Mouse (Mus musculus): ENCODE results near the gene Cdh13. TPM values are rescaled to one million over a fixed set of nuclear protein-coding genes. Genes with fewer than 3 reads are reported as not detected.

Gene Cdh13
- total RNA-seq, 1 experiment from 2014 or later, result not detected

DNA sequence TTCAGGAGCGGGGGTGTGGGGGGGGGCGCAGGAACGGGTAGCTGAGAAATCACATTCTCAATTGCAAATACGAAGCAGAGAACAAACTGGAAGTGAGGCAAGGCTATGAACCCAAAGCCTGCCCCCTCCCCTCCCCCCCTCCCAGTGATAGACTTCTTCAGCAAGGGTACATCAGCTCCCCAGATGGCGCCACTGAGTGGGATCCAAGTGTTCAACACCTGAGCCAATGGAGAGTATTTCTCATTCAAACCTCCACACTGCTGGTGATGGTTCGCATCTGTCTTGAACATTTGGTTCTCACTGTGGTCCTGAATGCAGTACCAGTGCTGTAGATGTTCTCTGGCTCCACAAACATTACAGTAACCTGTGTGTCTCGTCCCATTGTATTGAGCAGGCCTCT lies 6.0 kb downstream of the Cdh13 start:
- ATAC-seq (ENCODE audit: extremely low read depth, insufficient number of reproducible peaks, low FRiP score, poor library complexity, severe bottlenecking), result no peak

DNA sequence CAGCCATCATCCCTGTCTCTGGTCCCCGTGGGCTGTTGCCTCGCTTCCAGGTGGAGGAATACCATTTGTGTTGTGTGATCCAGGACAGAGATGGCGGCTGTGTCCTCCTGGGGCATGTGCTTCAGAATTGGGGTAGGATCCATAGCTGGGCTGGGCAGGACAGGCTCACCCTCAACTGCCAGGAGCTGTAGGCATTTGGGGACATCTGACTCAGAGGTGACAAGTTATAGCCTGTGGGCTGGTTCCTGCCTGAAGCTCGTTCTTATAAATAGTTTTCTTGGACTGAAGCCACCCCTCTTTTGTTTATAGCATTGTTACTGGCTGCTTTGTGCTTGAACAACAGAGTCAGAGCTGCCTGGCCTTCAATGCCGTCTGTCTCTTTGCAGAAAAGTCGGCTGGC lies 6.7 kb downstream of the Cdh13 start:
- ATAC-seq (ENCODE audit: extremely low read depth, insufficient number of reproducible peaks, low FRiP score, poor library complexity, severe bottlenecking), result no peak

DNA sequence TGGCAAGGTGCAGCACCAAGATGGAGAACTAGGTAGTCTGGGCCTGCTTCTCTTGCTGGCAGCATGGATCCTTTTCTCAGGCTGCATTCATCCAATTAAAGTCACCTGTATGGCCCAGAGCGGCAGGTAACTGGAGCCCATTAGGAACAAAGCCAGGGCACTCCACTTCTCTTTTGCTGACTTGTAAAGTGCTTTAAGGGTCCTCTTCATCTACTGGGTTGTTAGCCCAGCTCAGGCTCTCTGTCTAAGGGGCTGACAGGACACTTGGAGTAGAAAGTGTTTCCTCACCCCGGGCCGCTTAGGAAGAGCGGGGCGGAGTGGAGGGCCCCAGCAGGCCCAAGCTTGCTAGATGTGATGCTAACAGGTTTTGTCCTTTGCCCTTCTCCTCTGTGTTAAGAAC lies 12.9 kb downstream of the Cdh13 start:
- ATAC-seq (ENCODE audit: extremely low read depth, insufficient number of reproducible peaks, low FRiP score, poor library complexity, severe bottlenecking), result no peak

DNA sequence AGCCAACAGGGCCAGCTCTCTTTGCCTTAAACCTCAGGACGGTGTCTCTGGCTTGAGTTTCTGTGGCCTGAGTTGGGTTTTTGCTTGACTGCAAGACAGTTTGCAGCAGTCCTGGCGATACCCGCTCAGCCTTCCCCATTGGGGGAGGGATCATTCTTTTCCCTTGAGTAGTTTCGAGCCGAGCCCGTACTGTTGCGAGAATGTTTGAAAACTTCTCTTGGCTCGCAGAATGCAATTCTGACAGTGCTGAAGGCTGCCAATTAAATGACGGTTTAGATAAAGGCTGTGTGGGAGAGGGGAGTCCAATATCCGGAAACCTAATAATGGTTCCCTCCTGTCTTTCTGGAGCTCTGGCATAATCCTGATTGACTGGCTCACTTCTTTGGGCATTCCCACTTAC lies 23.4 kb downstream of the Cdh13 start:
- no peak for ATAC-seq (ENCODE audit: extremely low read depth, insufficient number of reproducible peaks, low FRiP score, poor library complexity, severe bottlenecking)

DNA sequence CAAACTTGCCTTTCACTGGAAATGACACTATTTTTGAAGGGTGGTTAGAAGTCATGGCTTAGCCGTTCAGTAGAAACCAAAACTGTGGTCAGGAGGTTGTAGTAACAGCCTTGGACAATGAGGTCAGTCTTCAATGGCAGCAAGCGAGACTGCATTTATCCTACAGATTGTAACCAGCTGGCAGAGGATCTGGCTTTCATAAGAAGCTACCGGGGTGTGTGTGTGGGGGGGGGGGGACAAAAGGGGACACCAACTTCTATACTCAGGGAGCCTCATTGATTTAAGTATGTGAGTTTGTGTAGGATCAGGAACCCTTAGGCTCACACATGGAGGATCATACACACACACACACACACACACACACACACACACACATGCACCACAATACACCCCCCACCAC lies 25.6 kb downstream of the Cdh13 start:
- no peak for ATAC-seq (ENCODE audit: extremely low read depth, insufficient number of reproducible peaks, low FRiP score, poor library complexity, severe bottlenecking)

DNA sequence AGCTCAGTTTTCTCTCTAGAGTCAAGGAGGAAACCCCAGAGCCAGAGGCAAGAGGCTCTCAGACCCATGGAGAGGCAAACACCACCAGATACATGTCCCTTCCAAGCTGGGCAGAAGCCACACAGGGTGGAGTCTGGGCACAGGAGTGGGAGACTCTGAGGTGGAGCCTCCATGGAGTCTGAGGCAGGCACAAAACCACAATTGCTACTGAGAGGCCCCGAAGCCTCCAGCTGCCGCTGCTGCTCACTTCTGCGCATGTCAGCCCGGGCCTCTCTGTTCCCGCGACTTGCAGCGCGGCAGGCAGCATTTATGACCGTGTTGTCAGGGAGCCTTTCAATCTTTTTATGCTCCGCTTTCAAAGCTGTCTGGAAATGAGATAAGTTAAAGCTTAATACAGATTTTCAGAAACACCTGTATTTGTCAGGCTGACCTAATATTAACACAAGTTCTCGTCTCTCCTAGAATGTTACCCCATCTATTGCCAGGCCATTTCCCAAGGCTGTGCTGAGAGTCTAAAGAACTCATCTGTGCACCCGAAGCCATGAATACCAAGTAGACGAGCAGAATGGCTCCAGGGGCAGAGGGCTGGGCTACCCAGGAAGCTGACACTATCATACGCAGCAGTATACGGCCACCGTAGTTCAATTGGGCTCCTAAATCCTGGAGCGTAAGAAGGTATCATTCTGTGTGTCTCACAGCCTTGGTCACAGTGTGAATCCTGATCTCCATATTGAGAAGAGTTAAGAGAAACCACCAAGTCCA lies 30.1 kb downstream of the Cdh13 start:
- ATAC-seq (ENCODE audit: extremely low read depth, insufficient number of reproducible peaks, low FRiP score, poor library complexity, severe bottlenecking), result no peak

DNA sequence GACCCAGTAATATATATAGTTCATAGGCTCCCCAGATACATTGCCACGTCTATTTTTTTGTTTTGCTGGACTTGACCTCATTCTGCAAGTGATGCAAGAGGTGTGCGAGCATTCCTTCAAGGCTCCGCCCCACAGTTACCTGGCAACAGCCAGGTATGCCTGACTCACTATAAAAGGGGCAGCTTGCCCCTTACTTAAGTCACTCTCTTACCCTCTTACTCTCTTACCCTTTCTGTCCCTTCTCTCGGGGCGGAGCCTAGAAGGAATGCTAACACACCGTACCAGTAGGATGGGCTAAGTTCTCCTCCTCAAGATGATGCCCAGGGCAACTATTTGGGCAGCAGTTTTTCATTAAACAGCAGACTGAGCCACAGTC lies 30.6 kb downstream of the Cdh13 start:
- ATAC-seq (ENCODE audit: extremely low read depth, insufficient number of reproducible peaks, low FRiP score, poor library complexity, severe bottlenecking), result no peak

DNA sequence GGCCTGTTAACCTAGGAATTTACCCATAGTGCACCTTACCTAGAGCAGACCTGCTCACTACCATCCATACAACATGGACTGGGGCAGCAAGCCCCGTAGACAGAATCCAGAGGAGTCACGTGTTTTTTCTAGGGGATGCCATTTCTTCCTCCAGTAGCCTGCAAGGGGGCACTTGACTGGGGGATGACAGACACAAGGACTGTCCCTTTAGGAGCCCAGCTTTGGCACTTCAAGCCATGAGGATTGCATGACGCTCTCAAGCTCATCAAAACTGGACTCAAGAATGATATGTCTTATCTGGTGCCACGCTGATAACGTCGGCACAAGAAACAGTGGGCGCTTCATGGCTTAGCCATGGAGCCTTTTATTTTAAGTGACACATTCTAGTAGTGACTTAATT lies 31.4 kb downstream of the Cdh13 start:
- ATAC-seq (ENCODE audit: extremely low read depth, insufficient number of reproducible peaks, low FRiP score, poor library complexity, severe bottlenecking), result no peak

DNA sequence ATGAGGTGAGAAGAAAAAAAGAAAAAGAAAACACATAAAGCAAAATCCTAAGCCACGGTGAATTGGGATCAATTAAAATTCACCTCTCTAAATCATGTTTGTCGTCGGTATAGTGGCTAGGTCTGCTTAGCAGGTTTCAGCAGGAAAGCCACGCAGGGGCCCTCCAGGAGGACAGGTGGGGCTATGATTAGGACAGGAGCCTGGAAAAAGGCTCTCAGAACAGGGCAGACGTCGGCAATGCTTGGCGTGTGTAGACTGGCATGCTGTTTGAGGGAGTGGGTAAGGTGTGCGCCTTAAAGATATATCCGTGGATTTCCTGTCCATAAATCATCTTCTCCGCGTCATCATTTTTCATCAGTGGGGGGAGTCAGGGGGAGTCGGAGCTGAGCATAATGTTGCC lies 32.9 kb downstream of the Cdh13 start:
- no peak for ATAC-seq (ENCODE audit: extremely low read depth, insufficient number of reproducible peaks, low FRiP score, poor library complexity, severe bottlenecking)

DNA sequence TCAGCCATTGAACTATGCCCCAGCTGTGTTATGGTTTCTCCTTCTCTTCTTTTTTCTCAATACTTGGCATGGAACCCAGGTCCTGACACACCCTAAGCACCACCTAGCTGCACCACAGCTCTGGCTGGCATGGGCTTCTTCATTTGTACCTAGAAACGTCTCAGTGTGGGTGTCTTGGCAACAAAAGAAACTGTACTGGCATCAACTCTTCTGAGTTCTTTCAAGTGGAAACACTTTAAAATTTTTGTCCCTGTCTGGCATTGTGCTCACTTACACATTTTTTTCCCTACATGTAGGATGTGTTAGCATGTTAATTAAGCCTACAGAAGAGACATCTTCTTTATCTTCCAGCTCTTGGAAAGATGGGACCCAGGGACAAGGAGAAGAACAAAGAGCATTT lies 37.0 kb downstream of the Cdh13 start:
- ATAC-seq (ENCODE audit: extremely low read depth, insufficient number of reproducible peaks, low FRiP score, poor library complexity, severe bottlenecking), result no peak

DNA sequence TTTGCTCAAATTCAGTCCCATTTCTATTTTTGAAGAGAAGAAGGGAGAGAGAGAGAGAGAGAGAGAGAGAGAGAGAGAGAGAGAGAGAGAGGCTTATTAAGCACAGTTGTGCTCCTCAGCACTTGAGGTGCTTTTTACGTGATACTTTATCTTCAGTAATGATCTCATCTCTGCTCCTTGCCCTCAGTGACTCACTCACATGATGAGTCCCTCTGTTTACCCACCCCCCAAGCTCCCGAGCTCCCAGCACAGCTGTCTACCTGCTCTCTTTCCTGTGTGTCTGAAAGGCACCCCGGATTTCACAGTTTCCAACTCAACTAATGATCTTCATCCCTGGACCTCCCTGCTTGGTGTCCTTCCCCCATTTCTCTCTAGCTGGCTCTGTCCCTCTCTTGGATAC lies 39.9 kb downstream of the Cdh13 start:
- no peak for ATAC-seq (ENCODE audit: extremely low read depth, insufficient number of reproducible peaks, low FRiP score, poor library complexity, severe bottlenecking)

DNA sequence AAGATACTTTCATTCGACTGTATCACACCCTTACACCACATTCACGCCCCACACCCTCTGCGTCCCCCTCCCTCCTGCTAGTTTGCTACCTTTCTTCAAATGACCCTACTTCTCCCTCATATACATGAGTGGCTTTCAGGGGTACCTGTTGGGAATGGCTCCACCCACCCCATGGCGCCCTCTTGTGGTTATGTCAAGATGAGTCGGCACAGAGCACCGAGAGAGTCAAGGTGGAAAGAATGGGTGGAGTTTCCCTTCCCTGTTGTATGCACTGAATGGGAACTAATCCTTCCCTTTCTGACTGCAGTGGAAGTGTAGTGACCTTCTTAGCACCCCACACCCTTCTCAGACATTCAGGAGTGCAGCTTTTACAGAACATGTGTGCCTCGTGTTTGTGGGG lies 51.4 kb downstream of the Cdh13 start:
- ATAC-seq (ENCODE audit: extremely low read depth, insufficient number of reproducible peaks, low FRiP score, poor library complexity, severe bottlenecking), result no peak

DNA sequence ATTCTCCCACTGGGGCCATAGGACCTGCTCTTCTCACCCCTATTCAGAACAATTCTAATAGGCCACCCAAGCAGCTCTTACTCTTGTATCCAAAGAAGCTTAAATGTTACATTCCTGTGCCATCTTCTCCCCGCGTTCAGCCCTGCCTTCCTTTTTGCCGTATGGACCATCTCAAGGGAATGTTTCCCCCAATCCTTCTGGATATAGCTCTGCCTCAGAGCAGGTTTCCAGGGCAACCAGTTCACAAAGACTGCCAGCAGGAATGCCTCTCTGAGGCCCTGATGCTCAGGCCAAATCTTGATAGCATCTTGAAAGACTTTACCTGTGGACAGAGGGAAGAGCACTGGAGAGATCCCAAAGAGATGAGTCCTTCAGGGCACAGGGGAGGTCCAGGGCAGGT lies 56.2 kb downstream of the Cdh13 start:
- ATAC-seq (ENCODE audit: extremely low read depth, insufficient number of reproducible peaks, low FRiP score, poor library complexity, severe bottlenecking), result no peak

DNA sequence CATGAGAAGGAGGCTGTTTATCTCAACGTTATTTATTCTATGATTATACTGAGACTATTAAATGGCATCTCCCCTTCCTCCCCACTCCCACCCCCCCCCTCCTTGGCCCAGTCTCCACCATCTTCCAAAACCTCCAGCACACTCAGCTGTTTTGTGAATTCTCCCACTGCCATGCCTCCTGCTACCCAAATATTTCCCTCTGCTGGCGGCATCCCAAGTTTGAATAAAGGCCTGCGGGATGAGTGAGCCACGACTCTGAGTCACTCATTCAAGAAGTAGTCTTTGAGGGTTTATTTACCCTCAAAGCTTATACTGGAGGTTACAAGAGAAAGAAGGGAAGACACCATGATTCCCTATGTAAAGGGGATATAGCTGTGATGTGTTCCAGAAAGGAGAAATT lies 59.7 kb downstream of the Cdh13 start:
- ATAC-seq (ENCODE audit: extremely low read depth, insufficient number of reproducible peaks, low FRiP score, poor library complexity, severe bottlenecking), result no peak

DNA sequence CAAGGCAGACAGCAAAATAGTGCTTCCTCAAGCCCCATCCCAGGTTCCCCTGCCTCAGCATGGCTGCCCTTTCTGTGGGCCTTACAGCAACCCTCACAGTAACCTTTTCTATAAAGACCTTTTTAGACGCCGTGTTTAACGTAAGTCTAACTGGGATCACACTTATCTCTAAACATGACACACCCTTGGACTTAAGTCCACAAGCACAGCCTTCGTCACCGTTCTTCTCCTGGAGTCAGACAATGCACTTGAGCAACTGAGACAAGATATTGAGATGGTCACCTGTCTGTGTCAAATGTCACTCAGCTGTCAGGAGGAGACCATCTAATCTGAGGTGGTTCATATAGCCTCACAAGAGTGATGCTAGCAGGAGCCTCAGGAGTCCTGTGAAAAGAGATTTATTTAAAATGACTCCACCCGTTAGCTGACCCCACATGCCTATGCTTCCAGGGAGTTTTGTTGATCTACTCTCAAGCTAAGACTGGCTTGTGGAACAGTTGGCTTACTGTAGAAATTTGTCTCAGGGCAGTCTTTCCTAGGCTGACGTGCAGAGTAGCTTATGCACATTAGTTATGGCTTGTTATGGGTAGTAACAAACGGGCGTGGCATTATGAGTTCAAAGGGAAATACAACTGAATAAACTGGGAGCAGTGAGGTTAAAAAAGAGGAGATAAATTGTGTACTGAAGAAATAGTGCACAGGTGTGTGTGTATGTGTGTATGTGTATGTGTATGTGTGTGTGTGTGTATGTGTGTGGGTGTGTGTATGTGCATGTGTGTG lies 65.4 kb downstream of the Cdh13 start:
- ATAC-seq (ENCODE audit: extremely low read depth, insufficient number of reproducible peaks, low FRiP score, poor library complexity, severe bottlenecking), result no peak

DNA sequence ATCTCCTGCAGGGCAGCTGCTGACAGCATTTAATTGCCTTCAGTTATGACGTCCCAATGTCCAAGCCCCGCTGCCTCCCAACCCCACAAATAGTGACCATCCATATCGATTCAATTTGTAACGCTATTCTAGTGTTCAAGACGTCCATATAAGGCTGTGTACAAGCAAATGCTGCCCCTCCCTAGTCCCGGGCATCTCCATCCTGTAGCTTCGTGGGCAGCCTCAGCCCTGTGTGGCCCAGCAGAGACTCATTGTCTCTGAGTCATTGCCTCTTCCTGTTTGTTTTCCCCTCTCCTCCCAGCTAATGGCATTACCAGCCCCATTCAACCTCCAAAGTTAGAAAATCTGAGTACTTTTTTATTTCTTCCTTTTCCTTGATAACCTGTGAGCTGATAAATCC lies 66.6 kb downstream of the Cdh13 start:
- no peak for ATAC-seq (ENCODE audit: extremely low read depth, insufficient number of reproducible peaks, low FRiP score, poor library complexity, severe bottlenecking)

DNA sequence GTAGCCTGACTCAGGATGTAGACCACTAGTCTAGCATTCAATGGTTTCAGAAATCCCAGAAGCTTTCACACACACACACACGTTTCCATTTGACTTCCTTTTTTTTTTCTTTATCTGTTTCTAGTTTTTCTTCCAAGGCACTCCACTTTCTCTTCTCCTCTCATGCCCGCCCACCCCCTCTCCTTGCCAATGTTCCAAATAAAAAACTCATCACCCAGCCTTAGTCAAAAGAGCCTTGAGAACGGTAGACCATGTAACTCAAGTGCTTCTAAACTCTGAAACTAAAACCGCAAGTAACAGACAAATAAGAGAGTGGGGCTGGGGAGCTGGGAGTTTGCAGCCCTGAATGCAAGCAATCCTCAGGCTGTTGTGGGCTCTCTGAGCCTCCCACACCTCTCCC lies 69.5 kb downstream of the Cdh13 start:
- no peak for ATAC-seq (ENCODE audit: extremely low read depth, insufficient number of reproducible peaks, low FRiP score, poor library complexity, severe bottlenecking)

DNA sequence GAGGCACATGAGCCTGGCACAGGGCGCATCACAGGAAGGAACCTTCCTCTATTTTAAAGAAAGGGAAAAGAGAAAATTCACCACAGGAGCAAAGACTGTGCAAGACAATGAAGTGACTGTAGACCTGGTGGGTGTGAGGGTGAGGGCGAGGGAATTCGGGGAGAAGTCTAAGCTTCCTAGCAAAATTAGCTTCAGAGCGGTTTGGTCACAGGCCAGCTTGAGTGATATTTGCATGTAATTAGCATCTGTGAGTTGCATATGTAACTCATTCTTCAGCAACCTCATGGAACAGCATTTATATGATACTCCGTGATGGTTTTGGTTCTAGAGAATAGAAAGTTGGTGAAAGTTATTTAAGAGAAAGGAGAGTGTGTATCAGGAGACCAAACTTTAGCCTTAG lies 73.5 kb downstream of the Cdh13 start:
- ATAC-seq (ENCODE audit: extremely low read depth, insufficient number of reproducible peaks, low FRiP score, poor library complexity, severe bottlenecking), result no peak

DNA sequence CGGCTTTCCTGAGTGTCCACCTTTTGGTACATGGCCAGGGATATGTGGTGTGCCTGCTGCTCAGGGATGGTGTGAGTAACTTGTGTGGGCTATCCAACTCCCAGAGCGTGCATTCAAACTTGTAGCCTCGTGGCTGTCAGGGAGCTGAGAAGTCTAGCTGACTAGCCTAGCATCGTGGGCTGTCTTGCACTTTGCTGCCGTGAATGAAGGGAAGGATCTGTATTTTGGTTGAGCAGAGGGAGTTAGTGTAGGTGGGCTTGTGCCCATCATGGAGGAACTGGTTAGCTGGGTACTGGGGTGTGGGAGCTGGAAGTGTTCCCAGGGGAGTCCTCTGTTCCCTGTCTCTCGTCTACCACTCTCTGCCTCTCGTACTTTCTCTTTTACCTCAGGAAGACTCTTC lies 74.1 kb downstream of the Cdh13 start:
- no peak for ATAC-seq (ENCODE audit: extremely low read depth, insufficient number of reproducible peaks, low FRiP score, poor library complexity, severe bottlenecking)

DNA sequence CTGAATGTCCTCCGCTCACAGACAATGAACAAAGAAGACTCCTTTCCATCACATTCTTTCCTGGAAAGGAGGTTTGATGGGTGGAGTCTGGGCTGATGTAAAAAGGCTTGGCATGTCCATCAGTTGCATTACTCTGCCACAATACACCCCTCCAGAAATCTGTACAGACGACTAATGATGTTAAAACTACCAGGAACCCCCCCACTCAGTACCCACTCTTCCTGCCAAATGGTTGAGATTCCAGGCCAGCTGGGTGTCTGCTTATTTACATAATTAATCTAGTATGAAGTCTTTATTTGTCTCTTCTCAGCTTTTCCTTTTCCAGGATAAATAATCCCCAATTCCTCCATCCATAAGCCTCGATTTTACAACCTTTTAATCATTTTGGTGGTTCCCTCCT lies 80.2 kb downstream of the Cdh13 start:
- ATAC-seq (ENCODE audit: extremely low read depth, insufficient number of reproducible peaks, low FRiP score, poor library complexity, severe bottlenecking), result no peak

DNA sequence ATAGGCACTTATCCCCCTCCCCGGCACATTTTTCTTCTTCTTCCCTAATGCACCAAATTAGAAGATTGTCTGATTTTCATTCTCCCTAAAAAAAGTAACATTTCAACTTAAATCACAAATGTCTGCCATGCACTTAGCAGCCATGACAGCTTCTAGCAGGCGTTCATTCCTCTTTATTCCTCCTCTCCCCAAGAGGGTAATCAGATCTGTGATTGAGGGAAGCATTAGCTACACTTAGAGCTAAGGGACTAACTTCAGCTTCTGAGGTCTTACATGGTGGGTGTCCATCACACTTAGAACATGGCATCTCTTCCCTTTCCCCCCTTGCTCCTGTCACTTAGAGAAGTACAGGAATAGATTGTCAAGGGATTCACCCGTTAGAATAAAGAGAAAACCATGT lies 89.6 kb downstream of the Cdh13 start:
- no peak for ATAC-seq (ENCODE audit: extremely low read depth, insufficient number of reproducible peaks, low FRiP score, poor library complexity, severe bottlenecking)

Data from neutrophil, adult 5-6 weeks (primary cell).